Mouse (Mus musculus) heart, adult 18-20 months (tissue): ENCODE results near the gene Usmg5. TPM values are rescaled to one million over a fixed set of nuclear protein-coding genes. Genes with fewer than 3 reads are reported as not detected.
A peak's percentile ranks its signal among the peaks of the same experiment; 100 is the strongest.

Experiments
- DNase-seq, 2 experiments: peaks; one replicate each; pipeline ENCODE4 v3.0.0; 2021 to 2022; ENCODE audit warnings: mixed read lengths in 1 of 2
- total RNA-seq, 2 experiments: library from RNA; stranded (reverse); gene quantifications; 2 replicates each; pipeline ENCODE4 v1.2.3; 2021

Gene Usmg5
- total RNA-seq, 2 experiments from 2014 or later, result 2,301 to 2,526 TPM

DNA sequence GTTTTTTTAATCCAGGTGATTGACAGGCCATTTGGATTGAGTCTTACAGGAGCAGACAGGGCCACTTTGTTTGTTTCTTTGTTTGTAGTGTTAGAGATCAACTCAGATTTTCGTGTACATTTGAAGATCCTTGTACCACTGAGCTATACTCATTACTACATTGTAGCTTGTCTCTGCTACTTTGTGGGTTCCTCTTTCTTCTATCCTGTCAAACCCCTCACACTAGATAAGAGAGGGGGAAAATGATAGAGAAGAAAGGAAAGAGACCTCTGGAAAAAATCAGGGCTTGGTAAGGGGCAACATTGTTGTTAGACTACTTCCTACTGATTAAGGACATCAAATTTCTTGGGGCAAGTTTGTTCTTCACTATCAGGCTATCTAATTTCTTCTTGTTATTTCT lies 32.8 kb downstream of the Usmg5 start:
- no peak for DNase-seq

DNA sequence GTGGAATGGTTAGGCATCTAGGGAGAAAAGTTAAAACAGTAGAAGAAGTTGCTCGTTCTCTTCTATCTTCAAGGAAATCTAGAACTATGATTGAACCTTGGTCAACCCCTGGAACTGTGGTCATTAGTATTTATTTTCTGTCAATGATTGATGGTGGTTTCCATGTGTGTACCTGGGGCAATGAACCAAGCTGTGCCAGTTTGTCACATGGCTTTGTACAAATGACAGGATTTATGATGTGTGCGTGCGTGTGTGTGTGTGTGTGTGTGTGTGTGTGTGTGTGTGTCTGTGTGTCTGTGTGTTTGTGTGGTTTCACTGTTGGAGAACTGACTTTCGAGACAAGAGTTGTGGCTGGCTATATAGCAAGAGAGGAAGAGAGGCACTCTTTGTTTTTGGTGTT lies 37.0 kb downstream of the Usmg5 start:
- DNase-seq, result no peak

DNA sequence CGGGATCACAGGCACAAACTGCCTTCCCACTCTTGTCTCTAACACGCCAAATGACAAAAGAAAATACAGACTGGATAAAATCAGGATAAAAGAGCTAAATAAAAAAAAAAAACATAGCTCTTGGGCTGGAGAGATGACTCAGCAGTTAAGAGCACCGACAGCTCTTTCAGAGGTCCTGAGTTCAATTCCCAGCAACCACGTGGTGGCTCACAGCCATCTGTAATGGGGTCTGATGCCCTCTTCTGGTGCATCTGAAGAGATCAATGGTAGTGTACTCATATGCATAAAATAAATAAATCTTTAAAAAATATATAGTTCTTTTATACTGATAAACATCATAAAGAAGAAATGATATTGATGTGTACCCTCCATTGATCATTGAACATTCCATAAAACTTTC lies 37.5 kb downstream of the Usmg5 start:
- no peak for DNase-seq

DNA sequence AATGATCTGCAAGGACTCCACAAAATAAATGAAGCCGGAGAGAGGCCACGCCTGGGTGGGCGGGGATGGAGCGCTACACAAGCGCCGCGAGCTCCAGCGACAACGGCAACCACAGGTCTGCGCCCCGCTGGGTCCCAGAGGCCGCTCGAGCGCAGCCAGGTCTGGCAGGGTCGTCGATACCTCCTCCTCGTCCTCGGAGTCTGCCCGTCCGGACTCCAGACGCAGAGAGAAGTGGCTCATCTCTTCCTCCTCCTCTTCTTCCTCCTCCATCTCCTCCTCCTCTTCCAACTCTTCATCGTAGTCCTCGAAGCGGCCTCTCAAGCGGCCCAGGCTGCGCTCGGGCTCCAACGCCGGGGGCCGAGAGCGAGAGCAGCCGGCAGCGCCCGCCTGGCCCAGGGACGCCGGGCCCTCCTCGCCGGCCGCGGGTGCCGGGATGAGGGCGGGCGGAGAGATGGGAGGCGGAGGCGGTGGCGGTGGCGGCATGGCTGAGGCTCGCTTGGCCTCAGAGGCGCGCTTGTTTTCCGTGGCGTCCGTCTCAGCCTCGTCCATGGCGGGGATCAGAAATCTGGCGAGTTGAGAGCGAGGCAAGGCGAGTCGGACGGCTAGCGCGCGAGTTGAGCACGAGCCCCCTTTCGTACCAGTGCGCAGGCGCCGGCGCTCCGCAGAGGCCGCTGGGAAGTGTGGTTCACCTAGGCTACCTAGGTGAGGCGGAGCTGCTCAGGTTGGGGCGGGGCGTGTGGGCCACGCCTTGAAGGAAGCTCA lies 40.0 kb downstream of the Usmg5 start, which contains the start of gene Pcgf6:
Pcgf6 (minus strand) TSS at position 636 of the 762 bp plus-strand sequence.
- DNase-seq, result peak; percentile 76 to 78

DNA sequence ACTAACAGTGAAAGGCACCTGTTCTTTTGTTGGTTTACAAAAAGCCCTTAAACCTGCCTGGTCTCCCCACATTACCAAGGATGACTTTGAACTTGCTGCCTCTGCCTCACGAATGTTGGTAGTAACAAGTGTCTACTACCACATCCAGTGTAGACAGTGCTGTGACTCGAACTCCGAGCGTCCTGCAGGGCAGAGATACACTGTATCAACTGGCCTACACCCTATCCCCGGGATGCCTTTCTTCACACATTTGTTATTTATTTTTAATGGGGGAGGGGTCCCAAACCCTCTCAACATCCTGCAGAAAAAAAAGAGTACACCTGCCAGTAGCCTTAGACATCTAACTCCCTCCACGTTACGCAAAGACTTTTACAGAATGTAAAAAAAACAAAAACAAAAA lies 40.6 kb downstream of the Usmg5 start:
- no peak for DNase-seq

DNA sequence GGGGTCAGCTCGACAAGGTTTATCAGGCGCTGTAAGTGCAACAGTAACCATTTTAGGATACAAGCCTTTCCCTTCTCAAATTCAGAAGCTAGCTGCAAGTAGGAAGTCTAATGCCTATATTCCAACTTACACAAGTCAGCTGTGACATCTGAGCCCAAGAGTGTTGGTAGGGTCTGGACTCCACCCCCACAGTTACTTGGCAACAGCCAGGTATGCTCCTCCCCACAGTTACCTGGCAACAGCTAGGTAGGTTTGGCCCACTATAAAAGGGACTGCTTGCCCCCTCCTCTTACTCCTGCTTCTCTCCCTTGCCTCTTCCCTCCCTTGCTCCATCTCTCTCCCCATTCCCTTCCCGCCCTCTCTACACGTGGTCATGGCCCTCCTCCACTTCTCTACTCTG lies 41.4 kb downstream of the Usmg5 start:
- no peak for DNase-seq

DNA sequence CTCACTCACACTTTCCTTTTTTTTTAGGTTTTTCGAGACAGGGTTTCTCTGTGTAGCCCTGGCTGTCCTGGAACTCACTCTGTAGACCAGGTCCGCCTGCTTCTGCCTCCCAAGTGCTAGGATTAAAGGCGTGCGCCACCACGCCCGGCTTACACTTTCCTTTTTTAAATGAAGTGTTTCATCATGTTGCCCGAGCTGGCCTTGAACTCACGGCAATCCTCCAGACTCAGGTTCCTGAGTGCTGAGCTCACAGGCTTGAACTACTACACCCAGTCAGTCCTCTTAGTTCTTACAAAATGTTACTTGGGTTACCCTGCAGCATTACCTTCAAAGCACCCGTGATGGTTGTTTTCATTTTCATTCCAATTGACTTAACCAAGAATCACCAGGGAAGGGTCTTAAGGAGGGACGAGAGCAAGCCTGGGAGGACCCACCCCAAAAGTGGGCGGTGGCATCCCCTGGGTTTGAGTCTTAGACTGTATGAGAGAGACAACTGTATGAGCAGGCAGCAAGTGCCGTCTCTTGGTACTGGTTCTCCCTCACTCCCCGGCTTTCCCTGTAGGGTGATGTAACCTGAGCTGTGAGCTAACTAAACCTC lies 43.1 kb downstream of the Usmg5 start:
- no peak for DNase-seq

DNA sequence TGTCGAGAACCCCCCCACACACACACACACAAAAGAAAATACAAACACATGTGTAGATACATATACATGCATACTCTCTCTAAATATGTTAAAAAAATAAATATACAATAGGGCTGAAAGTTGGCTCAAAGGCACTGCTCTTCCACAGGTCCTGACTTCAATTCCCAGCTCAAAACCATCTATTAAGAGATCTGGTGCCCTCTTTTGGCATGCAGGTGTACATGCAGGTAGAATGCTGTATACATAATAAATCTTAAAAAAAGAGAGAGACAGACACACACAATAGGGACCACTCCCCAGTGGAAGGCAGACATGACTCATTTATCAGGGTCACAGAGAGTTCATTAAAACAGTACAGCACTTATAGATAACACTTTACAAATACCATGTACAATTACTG lies 44.1 kb downstream of the Usmg5 start:
- DNase-seq, result no peak

DNA sequence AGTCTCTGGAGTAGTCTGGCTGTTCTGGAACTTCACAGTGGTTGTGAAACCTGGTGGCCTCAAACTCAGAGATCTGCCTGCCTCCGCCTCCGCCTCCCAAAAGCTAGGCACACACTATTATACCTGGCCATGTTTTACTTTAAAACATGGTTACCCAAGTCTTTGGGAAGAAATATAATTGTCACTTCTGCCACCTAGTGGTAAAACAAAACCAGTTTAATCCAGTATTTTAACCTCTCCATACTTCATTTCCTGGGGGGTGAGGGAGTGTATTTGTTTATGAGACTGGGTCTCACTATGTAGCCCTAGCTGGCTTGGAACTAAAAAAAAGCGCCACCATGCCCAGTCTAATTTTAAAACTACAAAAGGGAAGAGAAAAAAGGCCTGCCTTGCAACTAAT lies 46.8 kb downstream of the Usmg5 start:
- peak in 1 of 2 experiments; percentile 30 for DNase-seq

DNA sequence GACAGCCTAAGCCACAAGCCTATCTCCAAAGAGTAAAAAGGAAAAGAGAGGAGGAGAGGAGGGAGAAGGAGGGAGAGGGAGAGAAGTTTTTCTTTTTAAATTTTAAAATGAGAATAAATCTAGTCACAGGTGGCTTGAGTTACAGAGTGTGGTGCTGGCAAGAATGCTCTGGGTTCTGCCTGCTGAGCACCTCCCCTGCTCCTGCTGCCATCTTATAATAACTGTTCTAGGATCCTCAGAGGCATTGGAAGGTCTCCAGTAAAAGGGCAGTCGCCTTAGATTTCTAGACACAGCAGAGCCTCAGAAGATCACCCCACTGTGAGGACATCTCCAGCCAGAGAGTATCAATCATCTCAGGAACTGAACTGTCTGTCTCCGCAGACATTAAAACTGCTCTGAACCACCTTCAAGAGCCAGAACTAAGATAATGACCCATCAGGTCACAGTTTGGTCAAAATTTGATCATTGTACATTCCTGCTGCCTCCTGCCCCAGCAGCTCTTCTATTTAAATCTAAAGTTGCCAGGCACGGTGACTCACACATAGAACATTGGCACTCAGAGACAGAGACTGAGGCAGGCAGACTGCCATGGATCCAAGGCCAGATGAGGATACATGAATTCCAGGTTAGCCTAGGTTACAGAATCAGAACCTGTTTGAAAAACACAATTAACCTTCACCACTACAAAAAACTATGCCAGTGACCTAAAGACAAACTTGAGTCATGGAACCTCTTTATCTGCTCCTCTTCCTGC lies 49.5 kb downstream of the Usmg5 start:
- DNase-seq, result peak; percentile 9

DNA sequence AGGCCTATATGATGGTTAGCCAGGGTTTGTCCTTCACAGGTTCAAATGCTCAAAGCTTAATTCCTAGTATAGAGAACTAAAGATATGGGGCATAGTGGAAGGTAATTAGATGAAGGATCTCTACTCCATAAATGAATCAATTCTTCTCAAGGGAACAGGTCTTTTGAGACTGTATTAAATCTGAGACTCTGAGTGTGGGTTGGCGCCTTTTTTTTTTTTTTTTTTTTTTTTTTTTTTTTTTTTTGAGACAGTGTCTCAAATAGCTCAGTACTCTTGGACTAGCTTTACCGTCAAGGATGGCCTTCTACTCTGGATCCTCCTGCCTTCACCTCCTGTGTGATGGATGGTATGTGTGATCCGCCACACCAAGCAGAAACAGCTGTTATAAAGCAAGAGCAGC lies 53.9 kb downstream of the Usmg5 start:
- DNase-seq, result no peak

DNA sequence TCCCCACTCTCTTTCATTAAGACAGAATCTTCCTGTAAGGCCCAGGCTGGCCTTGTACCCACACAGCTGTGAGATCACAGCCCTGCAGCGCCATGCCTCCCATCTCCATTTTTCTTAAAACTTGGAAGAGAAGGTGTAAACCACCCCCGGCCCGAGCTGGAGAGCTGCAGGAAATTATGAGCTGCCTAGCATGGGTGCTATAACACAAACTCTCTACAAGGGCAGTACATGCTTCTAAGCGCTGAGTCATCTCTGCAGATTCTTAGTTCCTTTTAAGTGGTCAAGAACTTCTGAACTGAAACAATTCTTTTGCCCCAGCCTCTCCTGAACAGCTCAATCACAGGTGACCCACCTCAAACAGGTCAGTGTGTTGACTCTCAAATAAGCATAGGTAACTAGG lies 55.5 kb downstream of the Usmg5 start:
- no peak for DNase-seq

Other genes with a start within 250 kb of the Usmg5 start
- gene Ina, start 75.9 kb downstream of the Usmg5 start, total RNA-seq, result not detected
- 10 to 100 TPM; 63.6 to 64.0 TPM for gene Nt5c2, start 75.5 kb downstream of the Usmg5 start, total RNA-seq
- 1 to 10 TPM; 2.7 to 3.7 TPM for gene Pcgf6, start 39.7 kb downstream of the Usmg5 start, total RNA-seq
- 1 to 10 TPM; 2.4 to 2.6 TPM for gene Taf5, start 22.9 kb downstream of the Usmg5 start, total RNA-seq
- 10 to 100 TPM; 11.2 to 12.9 TPM for gene Pdcd11, start 121 bp upstream of the Usmg5 start, total RNA-seq
- gene Calhm2, start 47.6 kb upstream of the Usmg5 start, total RNA-seq, result 1 to 10 TPM; 3.9 to 6.1 TPM
- gene Calhm1, start 53.6 kb upstream of the Usmg5 start, total RNA-seq, result not detected
- gene Calhm3, start 67.1 kb upstream of the Usmg5 start, total RNA-seq, result not detected
- 1 to 10 TPM; 1.9 TPM for gene Neurl1a, start 88.2 kb upstream of the Usmg5 start, total RNA-seq